Mouse (Mus musculus): Measurements from ENCODE around the gene Apba2.

The Apba2 gene

DNA sequence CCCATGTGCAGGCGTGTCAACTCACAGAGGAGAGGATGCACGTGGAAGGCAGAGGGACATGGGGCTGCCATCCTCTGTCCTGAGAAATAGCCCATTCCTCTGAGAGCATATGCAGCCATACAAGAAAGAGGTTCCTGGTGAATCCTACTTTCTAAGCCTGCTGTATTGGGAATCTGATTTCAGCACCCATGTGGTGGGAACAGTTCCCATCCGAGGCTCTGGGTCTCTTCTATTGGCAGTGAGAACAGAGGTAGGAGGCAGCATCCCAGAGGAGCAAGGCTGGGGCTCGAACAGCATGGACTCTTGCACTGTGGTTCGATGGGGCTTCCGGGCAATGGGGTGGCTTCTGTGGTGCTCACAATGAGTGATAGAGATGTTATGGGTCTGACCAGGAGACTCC, 93.8 kb downstream of the Apba2 start:
- TF ChIP-seq GATA4 (IDR thresholded peaks at IDR 0.05; ENCODE audit: insufficient replicate concordance, low read length): no peak

GRCm38 (mm10) chr7:64596652-64597051, 95.1 kb downstream of the Apba2 start:
- TF ChIP-seq GATA4 (IDR thresholded peaks at IDR 0.05; ENCODE audit: insufficient replicate concordance, low read length): no peak

- TF ChIP-seq GATA4 (IDR thresholded peaks at IDR 0.05; ENCODE audit: insufficient replicate concordance, low read length): no peak
Observed at GRCm38 (mm10) chr7:64609866-64610265, 108.4 kb downstream of the Apba2 start.

- no peak for TF ChIP-seq GATA4 (IDR thresholded peaks at IDR 0.05; ENCODE audit: insufficient replicate concordance, low read length)
Observed at GRCm38 (mm10) chr7:64610875-64611274, 109.4 kb downstream of the Apba2 start.

- no peak for TF ChIP-seq GATA4 (IDR thresholded peaks at IDR 0.05; ENCODE audit: insufficient replicate concordance, low read length)
Observed at GRCm38 (mm10) chr7:64619261-64619660, 117.8 kb downstream of the Apba2 start.

DNA sequence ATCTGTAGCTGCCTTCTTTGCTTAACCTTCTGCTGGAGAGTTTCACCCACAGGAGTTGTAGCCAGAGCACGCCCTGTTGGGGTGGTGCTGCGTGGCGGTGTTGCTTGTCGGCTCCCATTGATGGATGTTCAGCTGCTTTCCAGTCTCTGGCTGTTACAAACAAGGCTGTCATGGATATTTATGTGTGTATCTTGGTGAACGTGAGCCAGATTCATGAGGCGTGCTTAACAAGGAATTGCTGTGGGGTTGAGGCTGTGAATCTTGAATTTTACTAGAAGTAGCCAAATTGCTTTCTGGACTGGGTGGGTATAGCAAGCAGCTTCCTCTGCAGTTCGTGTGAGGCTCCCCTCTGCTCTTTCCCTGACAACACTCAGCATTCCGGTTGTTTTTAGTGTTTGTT, 125.0 kb downstream of the Apba2 start:
- TF ChIP-seq GATA4 (IDR thresholded peaks at IDR 0.05; ENCODE audit: insufficient replicate concordance, low read length): no peak

- TF ChIP-seq GATA4 (IDR thresholded peaks at IDR 0.05; ENCODE audit: insufficient replicate concordance, low read length): no peak
Observed at GRCm38 (mm10) chr7:64627972-64628655, 126.6 kb downstream of the Apba2 start.

DNA sequence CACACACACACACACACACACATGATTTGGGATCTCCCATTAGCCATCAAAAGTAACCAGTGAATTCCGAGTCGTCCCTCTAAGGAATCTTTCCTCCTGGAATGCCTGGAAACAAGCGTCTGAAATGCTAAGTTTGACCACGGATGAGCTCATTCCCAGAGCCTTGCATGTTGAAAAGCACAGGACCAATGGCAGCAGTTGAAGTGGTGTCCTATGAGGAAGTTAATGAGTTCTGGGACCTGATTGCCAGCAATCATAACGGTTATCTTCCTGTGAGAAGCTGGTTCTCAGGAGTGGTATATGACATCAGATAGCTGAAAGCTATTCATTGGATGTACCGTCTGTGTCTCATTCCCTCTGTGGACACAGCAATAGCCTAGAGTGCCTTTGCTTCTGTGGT, 129.2 kb downstream of the Apba2 start:
- TF ChIP-seq GATA4 (IDR thresholded peaks at IDR 0.05; ENCODE audit: insufficient replicate concordance, low read length): no peak

DNA sequence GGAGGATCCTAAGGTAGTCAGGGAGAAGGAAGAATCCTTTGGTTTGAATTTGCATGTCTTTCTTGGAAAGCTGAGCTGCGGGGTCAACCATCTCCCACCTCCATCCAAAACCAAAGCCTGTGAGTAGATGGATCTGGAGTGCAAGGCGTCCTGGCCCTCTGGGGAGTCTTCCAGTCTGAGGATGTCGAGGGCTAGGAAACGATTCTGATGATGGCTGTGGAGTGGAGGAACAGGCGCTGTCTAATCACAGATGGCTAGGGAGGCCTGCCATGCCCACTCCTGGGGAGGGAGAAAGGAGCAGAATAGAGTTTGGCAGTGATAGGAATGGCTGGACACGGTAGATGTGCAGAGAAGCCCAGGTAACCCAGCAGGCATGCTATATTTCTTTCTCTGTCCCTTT, 129.6 kb downstream of the Apba2 start:
- no peak for TF ChIP-seq GATA4 (IDR thresholded peaks at IDR 0.05; ENCODE audit: insufficient replicate concordance, low read length)

GRCm38 (mm10) chr7:64631781-64632351, 130.4 kb downstream of the Apba2 start:
- no peak for TF ChIP-seq GATA4 (IDR thresholded peaks at IDR 0.05; ENCODE audit: insufficient replicate concordance, low read length)

DNA sequence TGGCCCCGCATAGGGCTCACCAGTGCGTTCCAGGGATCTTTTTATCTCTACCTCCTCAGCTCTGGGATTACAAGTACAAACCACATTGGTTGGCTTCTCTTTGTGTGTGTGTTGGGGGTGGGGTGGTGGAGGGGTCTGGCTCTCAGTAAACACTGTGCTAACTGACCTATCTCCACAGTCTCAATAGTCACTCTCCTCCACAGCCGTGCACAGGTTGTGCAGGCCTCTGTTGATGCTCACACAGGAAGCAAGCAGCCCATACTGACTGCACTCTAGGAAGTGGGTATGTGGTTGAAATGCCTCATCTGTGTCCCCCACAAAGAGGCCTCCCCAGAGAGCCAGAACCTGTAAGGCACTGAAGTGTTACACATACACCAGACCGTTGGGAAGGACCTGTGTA, 131.7 kb downstream of the Apba2 start:
- TF ChIP-seq GATA4 (IDR thresholded peaks at IDR 0.05; ENCODE audit: insufficient replicate concordance, low read length): no peak

DNA sequence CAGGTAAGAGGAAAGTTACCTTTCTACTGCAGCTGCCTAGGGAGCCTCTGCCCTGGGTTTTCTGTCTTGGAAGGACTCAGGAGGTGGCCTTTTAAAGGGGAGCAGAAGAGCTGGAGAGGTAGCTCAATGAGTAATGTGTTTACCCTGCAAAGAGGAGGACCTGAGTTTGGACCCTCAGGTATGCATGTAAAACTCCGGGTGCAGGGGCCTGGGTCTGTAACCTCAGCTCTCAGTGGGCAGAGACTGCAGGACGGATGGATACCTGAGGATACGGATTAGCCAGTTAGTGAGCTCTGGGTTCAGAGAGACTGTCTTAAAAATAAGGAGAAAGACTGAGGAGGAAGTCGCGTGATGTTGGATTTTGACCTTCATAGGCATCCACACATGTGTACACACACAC, 132.4 kb downstream of the Apba2 start:
- no peak for TF ChIP-seq GATA4 (IDR thresholded peaks at IDR 0.05; ENCODE audit: insufficient replicate concordance, low read length)

- no peak for TF ChIP-seq GATA4 (IDR thresholded peaks at IDR 0.05; ENCODE audit: insufficient replicate concordance, low read length)
Observed at GRCm38 (mm10) chr7:64634482-64634881, 133.0 kb downstream of the Apba2 start.

DNA sequence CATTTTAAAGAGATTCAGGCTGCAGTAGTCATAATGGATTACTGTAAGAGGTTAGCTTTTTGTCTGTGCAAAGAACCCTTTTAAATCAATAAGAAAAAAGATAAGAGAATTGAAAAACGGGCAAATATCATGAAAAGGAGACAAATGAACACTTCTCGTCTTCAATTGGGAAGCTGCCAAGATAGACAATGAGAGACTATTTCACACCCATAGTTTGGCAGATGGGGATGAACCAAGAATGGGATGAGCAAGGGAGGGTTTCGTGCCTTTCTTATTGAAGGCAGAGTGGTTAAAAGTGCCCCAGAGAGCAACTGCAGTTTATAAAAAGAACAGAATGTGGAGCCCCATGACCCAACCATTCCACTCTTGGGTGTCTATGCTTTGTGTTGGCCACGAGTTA, 137.4 kb downstream of the Apba2 start:
- TF ChIP-seq GATA4 (IDR thresholded peaks at IDR 0.05; ENCODE audit: insufficient replicate concordance, low read length): no peak

DNA sequence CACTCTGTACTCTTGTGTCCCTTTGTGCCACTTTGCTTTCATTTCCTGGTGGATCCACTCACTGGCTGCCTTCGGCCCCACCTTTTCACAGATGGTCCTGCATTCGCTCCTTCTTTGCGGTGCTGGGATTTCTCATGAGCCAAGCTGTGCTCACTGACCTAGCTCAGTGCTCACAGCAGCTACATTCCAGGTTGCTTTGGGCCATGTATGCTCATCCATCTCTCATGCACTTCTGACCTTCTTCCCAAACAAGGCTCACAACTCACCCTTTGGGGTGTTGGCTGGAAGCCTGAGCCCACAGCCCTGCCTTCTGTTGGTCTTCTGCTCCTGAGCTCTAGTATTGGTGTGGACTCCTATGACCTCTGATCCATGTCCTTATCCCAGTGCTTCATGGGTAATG, 139.1 kb downstream of the Apba2 start:
- TF ChIP-seq GATA4 (IDR thresholded peaks at IDR 0.05; ENCODE audit: insufficient replicate concordance, low read length): no peak

DNA sequence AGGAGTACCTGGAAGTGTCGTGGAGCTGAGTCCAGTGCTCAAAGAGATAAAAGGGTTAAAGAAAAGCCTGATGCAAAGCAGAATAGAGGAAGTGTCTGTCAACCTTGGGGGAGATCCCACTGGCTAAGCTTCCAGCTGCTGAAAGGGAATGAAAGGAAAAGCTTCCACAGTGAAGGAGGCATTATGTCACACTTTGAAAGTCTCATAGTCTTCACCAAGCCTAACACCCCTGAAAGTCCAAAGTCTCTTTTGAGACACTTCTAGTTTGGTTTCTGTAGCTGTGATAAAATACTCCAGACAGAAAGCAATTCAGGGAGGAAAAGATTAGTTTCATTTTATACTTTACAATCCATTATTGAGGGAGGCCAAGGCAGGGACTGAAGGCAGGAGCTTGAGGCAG, 141.4 kb downstream of the Apba2 start:
- no peak for TF ChIP-seq GATA4 (IDR thresholded peaks at IDR 0.05; ENCODE audit: insufficient replicate concordance, low read length)

DNA sequence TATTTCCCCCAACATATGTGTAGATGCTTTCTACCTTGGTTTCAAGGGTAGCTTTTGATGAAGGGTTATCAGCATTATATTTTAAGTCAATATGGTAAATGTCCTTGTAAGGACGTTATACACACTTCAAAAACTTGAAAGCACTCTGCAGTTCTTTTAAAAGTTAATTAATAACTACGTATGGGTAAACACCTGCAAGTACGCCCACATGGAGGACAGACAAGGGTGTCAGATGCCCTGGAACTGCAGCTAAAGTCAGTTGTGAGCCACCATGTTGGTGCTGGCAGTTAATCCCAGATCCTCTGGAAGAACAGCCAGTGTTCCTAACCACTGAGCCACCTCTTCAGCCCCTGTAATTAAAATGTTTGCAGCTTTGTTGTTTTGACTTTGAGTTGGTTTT, 144.0 kb downstream of the Apba2 start:
- TF ChIP-seq GATA4 (IDR thresholded peaks at IDR 0.05; ENCODE audit: insufficient replicate concordance, low read length): no peak
